Mouse (Mus musculus): ENCODE measurements around the gene Olfr322. TPM values are rescaled to one million over a fixed set of nuclear protein-coding genes. Genes with fewer than 3 reads are reported as not detected.
"Not testable (repeated sequence)": the region's sequence is repeated elsewhere in the genome, so short reads cannot be mapped to it uniquely, and the experiment has no call there.

Olfr322 gene
- total and polyA plus RNA-seq, 2 experiments from 2014 or later: not detected

- no peak overlapping the region for H3K9ac ChIP-seq (replicated peaks; ENCODE audit: low read depth, low read length)
- TF ChIP-seq CTCF (IDR thresholded peaks at IDR 0.05; ENCODE audit: low read depth) (no peak), EP300 (IDR thresholded peaks at IDR 0.05; ENCODE audit: low read depth) (no peak)
- no peaks in the 10 kb centered on the region for H3K4me1 ChIP-seq (ENCODE audit: control insufficient read depth, insufficient read depth)
- H3K9me3 ChIP-seq (replicated peaks; ENCODE audit: control insufficient read depth, low read length): no peaks in the 10 kb centered on the region
- H3K4me3 ChIP-seq (ENCODE audit: low read depth, low read length): no peak overlapping the region
- ATAC-seq (ENCODE audit: insufficient read depth, low read depth) (no peak), DNase-seq (ENCODE audit: low spot score) (no peak)
- H3K27ac ChIP-seq (ENCODE audit: low read depth): no peak overlapping the region
- H3K4me2 ChIP-seq (ENCODE audit: low read depth, low read length): no peak overlapping the region
- no peaks in the 10 kb centered on the region for H3K36me3 ChIP-seq (replicated peaks; ENCODE audit: control insufficient read depth, insufficient read depth, low read length)
- no peaks in the 10 kb centered on the region for H3K27me3 ChIP-seq (ENCODE audit: control insufficient read depth, insufficient read depth, low read length)
Measured at GRCm38 (mm10) chr11:58669252-58669651, 10.7 kb downstream of the Olfr322 start.

- Histone ChIP-seq H3K27me3 (ENCODE audit: control insufficient read depth, insufficient read depth, low read length) (no peaks in the 10 kb centered on the region), H3K36me3 (replicated peaks; ENCODE audit: control insufficient read depth, insufficient read depth, low read length) (no peaks in the 10 kb centered on the region), H3K4me2 (ENCODE audit: low read depth, low read length) (no peak overlapping the region), H3K9ac (replicated peaks; ENCODE audit: low read depth, low read length) (no peak overlapping the region), H3K27ac (ENCODE audit: low read depth) (no peak overlapping the region), H3K4me1 (ENCODE audit: control insufficient read depth, insufficient read depth) (no peaks in the 10 kb centered on the region), H3K4me3 (ENCODE audit: low read depth, low read length) (no peak overlapping the region), H3K9me3 (replicated peaks; ENCODE audit: control insufficient read depth, low read length) (no peaks in the 10 kb centered on the region)
- 46% methylated on average over 4 of the region's 4 CpGs for WGBS
- ATAC-seq (ENCODE audit: insufficient read depth, low read depth): no peak
- no peak for TF ChIP-seq EP300 (IDR thresholded peaks at IDR 0.05; ENCODE audit: low read depth)
- TF ChIP-seq CTCF (IDR thresholded peaks at IDR 0.05; ENCODE audit: low read depth): no peak
- DNase-seq (ENCODE audit: low spot score): no peak
Measured at GRCm38 (mm10) chr11:58671825-58672224, 13.2 kb downstream of the Olfr322 start.

- no peak for TF ChIP-seq CTCF (IDR thresholded peaks at IDR 0.05; ENCODE audit: low read depth)
- no peak for TF ChIP-seq EP300 (IDR thresholded peaks at IDR 0.05; ENCODE audit: low read depth)
- Histone ChIP-seq H3K27me3 (ENCODE audit: control insufficient read depth, insufficient read depth, low read length) (no peaks in the 10 kb centered on the region), H3K36me3 (replicated peaks; ENCODE audit: control insufficient read depth, insufficient read depth, low read length) (no peaks in the 10 kb centered on the region), H3K27ac (ENCODE audit: low read depth) (no peak within 1 kb of the TSS), H3K4me2 (ENCODE audit: low read depth, low read length) (no peak within 1 kb of the TSS), H3K4me3 (ENCODE audit: low read depth, low read length) (no peak within 1 kb of the TSS), H3K9me3 (replicated peaks; ENCODE audit: control insufficient read depth, low read length) (no peaks in the 10 kb centered on the region), H3K4me1 (ENCODE audit: control insufficient read depth, insufficient read depth) (no peaks in the 10 kb centered on the region), H3K9ac (replicated peaks; ENCODE audit: low read depth, low read length) (no peak within 1 kb of the TSS)
- DNase-seq (ENCODE audit: low spot score): no peak
- WGBS: 72% methylated on average over 1 of the region's 1 CpGs
- ATAC-seq (ENCODE audit: insufficient read depth, low read depth): no peak
Measured at GRCm38 (mm10) chr11:58680799-58681198, 22.2 kb downstream of the Olfr322 start, which contains the start of gene Olfr320. Olfr320 (plus strand) TSS chr11:58681099.

GRCm38 (mm10) chr11:58698862-58699261 is 40.3 kb downstream of the Olfr322 start, which contains the start of gene Olfr319:
Olfr319 (plus strand) TSS chr11:58699162.
- no peak within 1 kb of the TSS for H3K4me2 ChIP-seq (ENCODE audit: low read depth, low read length)
- H3K4me3 ChIP-seq (ENCODE audit: low read depth, low read length): no peak within 1 kb of the TSS
- TF ChIP-seq EP300 (IDR thresholded peaks at IDR 0.05; ENCODE audit: low read depth) (no peak), CTCF (IDR thresholded peaks at IDR 0.05; ENCODE audit: low read depth) (no peak)
- H3K36me3 ChIP-seq (replicated peaks; ENCODE audit: control insufficient read depth, insufficient read depth, low read length): no peaks in the 10 kb centered on the region
- no peak for DNase-seq (ENCODE audit: low spot score)
- H3K4me1 ChIP-seq (ENCODE audit: control insufficient read depth, insufficient read depth): no peaks in the 10 kb centered on the region
- no peak within 1 kb of the TSS for H3K9ac ChIP-seq (replicated peaks; ENCODE audit: low read depth, low read length)
- no peak for ATAC-seq (ENCODE audit: insufficient read depth, low read depth)
- no peak within 1 kb of the TSS for H3K27ac ChIP-seq (ENCODE audit: low read depth)
- H3K9me3 ChIP-seq (replicated peaks; ENCODE audit: control insufficient read depth, low read length): no peaks in the 10 kb centered on the region; the same call in 1 of the 2 replicates
- no peaks in the 10 kb centered on the region for H3K27me3 ChIP-seq (ENCODE audit: control insufficient read depth, insufficient read depth, low read length)
- 67% methylated on average over 3 of the region's 3 CpGs for WGBS

GRCm38 (mm10) chr11:58709086-58709485 is 50.5 kb downstream of the Olfr322 start:
- WGBS: 71% methylated on average over 11 of the region's 11 CpGs
- Histone ChIP-seq H3K36me3 (replicated peaks; ENCODE audit: control insufficient read depth, insufficient read depth, low read length) (no peaks in the 10 kb centered on the region), H3K9me3 (replicated peaks; ENCODE audit: control insufficient read depth, low read length) (no peaks in the 10 kb centered on the region; the same call in 1 of the 2 replicates), H3K27me3 (ENCODE audit: control insufficient read depth, insufficient read depth, low read length) (no peaks in the 10 kb centered on the region), H3K4me3 (ENCODE audit: low read depth, low read length) (no peak overlapping the region), H3K4me2 (ENCODE audit: low read depth, low read length) (no peak overlapping the region), H3K9ac (replicated peaks; ENCODE audit: low read depth, low read length) (no peak overlapping the region), H3K4me1 (ENCODE audit: control insufficient read depth, insufficient read depth) (no peaks in the 10 kb centered on the region), H3K27ac (ENCODE audit: low read depth) (no peak overlapping the region)
- ATAC-seq (ENCODE audit: insufficient read depth, low read depth): no peak
- no peak for TF ChIP-seq EP300 (IDR thresholded peaks at IDR 0.05; ENCODE audit: low read depth)
- TF ChIP-seq CTCF (IDR thresholded peaks at IDR 0.05; ENCODE audit: low read depth): no peak
- DNase-seq (ENCODE audit: low spot score): no peak

- not testable (repeated sequence) for H3K27me3 ChIP-seq (ENCODE audit: control insufficient read depth, insufficient read depth, low read length); H3K27ac ChIP-seq (ENCODE audit: low read depth); H3K4me3 ChIP-seq (ENCODE audit: low read depth, low read length); H3K9ac ChIP-seq (replicated peaks; ENCODE audit: low read depth, low read length); DNase-seq (ENCODE audit: low spot score); H3K9me3 ChIP-seq (replicated peaks; ENCODE audit: control insufficient read depth, low read length); ATAC-seq (ENCODE audit: insufficient read depth, low read depth); H3K4me2 ChIP-seq (ENCODE audit: low read depth, low read length); H3K36me3 ChIP-seq (replicated peaks; ENCODE audit: control insufficient read depth, insufficient read depth, low read length); H3K4me1 ChIP-seq (ENCODE audit: control insufficient read depth, insufficient read depth)
- WGBS: 91% methylated on average over 6 of the region's 7 CpGs
Measured at GRCm38 (mm10) chr11:58717723-58718122, 59.1 kb downstream of the Olfr322 start.

Other genes starting within 250 kb of the Olfr322 start
- gene 1810065E05Rik, start 237.7 kb upstream of the Olfr322 start, total RNA-seq (2014; rRNA removed; ENCODE audit: low replicate concordance): not detected in 2 replicates
- not detected in 2 replicates for gene 1810065E05Rik, start 237.7 kb upstream of the Olfr322 start, polyA plus RNA-seq (2015; fragmentation: Nextera tagmentation; extraction: Ambion mirVana)
- gene Gm12253, start 226.2 kb upstream of the Olfr322 start, total RNA-seq (2014; rRNA removed; ENCODE audit: low replicate concordance): not detected in 2 replicates
- gene Gm12253, start 226.2 kb upstream of the Olfr322 start, polyA plus RNA-seq (2015; fragmentation: Nextera tagmentation; extraction: Ambion mirVana): not detected in 2 replicates
- gene Lypd9, start 205.9 kb upstream of the Olfr322 start, total RNA-seq (2014; rRNA removed; ENCODE audit: low replicate concordance): not detected in 2 replicates
- not detected in 2 replicates for gene Lypd9, start 205.9 kb upstream of the Olfr322 start, polyA plus RNA-seq (2015; fragmentation: Nextera tagmentation; extraction: Ambion mirVana)
- gene Olfr30, start 196.5 kb upstream of the Olfr322 start, total RNA-seq (2014; rRNA removed; ENCODE audit: low replicate concordance): not detected in 2 replicates
- not detected in 2 replicates for gene Olfr30, start 196.5 kb upstream of the Olfr322 start, polyA plus RNA-seq (2015; fragmentation: Nextera tagmentation; extraction: Ambion mirVana)
- not detected in 2 replicates for gene Olfr332, start 166.2 kb upstream of the Olfr322 start, total RNA-seq (2014; rRNA removed; ENCODE audit: low replicate concordance)
- not detected in 2 replicates for gene Olfr332, start 166.2 kb upstream of the Olfr322 start, polyA plus RNA-seq (2015; fragmentation: Nextera tagmentation; extraction: Ambion mirVana)
- not detected in 2 replicates for gene Olfr331, start 156.2 kb upstream of the Olfr322 start, total RNA-seq (2014; rRNA removed; ENCODE audit: low replicate concordance)
- not detected in 2 replicates for gene Olfr331, start 156.2 kb upstream of the Olfr322 start, polyA plus RNA-seq (2015; fragmentation: Nextera tagmentation; extraction: Ambion mirVana)
- not detected in 2 replicates for gene Olfr330, start 123.9 kb upstream of the Olfr322 start, total RNA-seq (2014; rRNA removed; ENCODE audit: low replicate concordance)
- not detected in 2 replicates for gene Olfr330, start 123.9 kb upstream of the Olfr322 start, polyA plus RNA-seq (2015; fragmentation: Nextera tagmentation; extraction: Ambion mirVana)
- gene Olfr329-ps, start 112.4 kb upstream of the Olfr322 start, total RNA-seq (2014; rRNA removed; ENCODE audit: low replicate concordance): not detected in 2 replicates
- not detected in 2 replicates for gene Olfr329-ps, start 112.4 kb upstream of the Olfr322 start, polyA plus RNA-seq (2015; fragmentation: Nextera tagmentation; extraction: Ambion mirVana)
- not detected in 2 replicates for gene Olfr328, start 103.1 kb upstream of the Olfr322 start, total RNA-seq (2014; rRNA removed; ENCODE audit: low replicate concordance)
- gene Olfr328, start 103.1 kb upstream of the Olfr322 start, polyA plus RNA-seq (2015; fragmentation: Nextera tagmentation; extraction: Ambion mirVana): not detected in 2 replicates
- gene Olfr224, start 88.2 kb upstream of the Olfr322 start, total RNA-seq (2014; rRNA removed; ENCODE audit: low replicate concordance): not detected in 2 replicates
- not detected in 2 replicates for gene Olfr224, start 88.2 kb upstream of the Olfr322 start, polyA plus RNA-seq (2015; fragmentation: Nextera tagmentation; extraction: Ambion mirVana)
- gene Olfr325, start 81.1 kb upstream of the Olfr322 start, total RNA-seq (2014; rRNA removed; ENCODE audit: low replicate concordance): not detected in 2 replicates
- not detected in 2 replicates for gene Olfr325, start 81.1 kb upstream of the Olfr322 start, polyA plus RNA-seq (2015; fragmentation: Nextera tagmentation; extraction: Ambion mirVana)
- gene Olfr324, start 63.7 kb upstream of the Olfr322 start, total RNA-seq (2014; rRNA removed; ENCODE audit: low replicate concordance): not detected in 2 replicates
- gene Olfr324, start 63.7 kb upstream of the Olfr322 start, polyA plus RNA-seq (2015; fragmentation: Nextera tagmentation; extraction: Ambion mirVana): not detected in 2 replicates
- gene 2210407C18Rik, start 42.7 kb upstream of the Olfr322 start, total RNA-seq (2014; rRNA removed; ENCODE audit: low replicate concordance): not detected in 2 replicates
- not detected in 2 replicates for gene 2210407C18Rik, start 42.7 kb upstream of the Olfr322 start, polyA plus RNA-seq (2015; fragmentation: Nextera tagmentation; extraction: Ambion mirVana)
- gene Olfr323, start 28.3 kb upstream of the Olfr322 start, total RNA-seq (2014; rRNA removed; ENCODE audit: low replicate concordance): not detected in 2 replicates
- not detected in 2 replicates for gene Olfr323, start 28.3 kb upstream of the Olfr322 start, polyA plus RNA-seq (2015; fragmentation: Nextera tagmentation; extraction: Ambion mirVana)
- gene Trim58, start 18.3 kb upstream of the Olfr322 start, total RNA-seq (2014; rRNA removed; ENCODE audit: low replicate concordance): not detected in 2 replicates
- gene Trim58, start 18.3 kb upstream of the Olfr322 start, polyA plus RNA-seq (2015; fragmentation: Nextera tagmentation; extraction: Ambion mirVana): 0.05 TPM in 1 of 2 replicates, not detected in the other
- not detected in 2 replicates for gene Olfr320, start 22.3 kb downstream of the Olfr322 start, total RNA-seq (2014; rRNA removed; ENCODE audit: low replicate concordance)
- not detected in 2 replicates for gene Olfr320, start 22.3 kb downstream of the Olfr322 start, polyA plus RNA-seq (2015; fragmentation: Nextera tagmentation; extraction: Ambion mirVana)
- gene Olfr319, start 40.4 kb downstream of the Olfr322 start, total RNA-seq (2014; rRNA removed; ENCODE audit: low replicate concordance): not detected in 2 replicates
- gene Olfr319, start 40.4 kb downstream of the Olfr322 start, polyA plus RNA-seq (2015; fragmentation: Nextera tagmentation; extraction: Ambion mirVana): not detected in 2 replicates
- gene Olfr318, start 65.2 kb downstream of the Olfr322 start, total RNA-seq (2014; rRNA removed; ENCODE audit: low replicate concordance): not detected in 2 replicates
- not detected in 2 replicates for gene Olfr318, start 65.2 kb downstream of the Olfr322 start, polyA plus RNA-seq (2015; fragmentation: Nextera tagmentation; extraction: Ambion mirVana)
- gene Olfr317, start 80.4 kb downstream of the Olfr322 start, total RNA-seq (2014; rRNA removed; ENCODE audit: low replicate concordance): not detected in 2 replicates
- not detected in 2 replicates for gene Olfr317, start 80.4 kb downstream of the Olfr322 start, polyA plus RNA-seq (2015; fragmentation: Nextera tagmentation; extraction: Ambion mirVana)
- not detected in 2 replicates for gene Olfr316, start 94.0 kb downstream of the Olfr322 start, total RNA-seq (2014; rRNA removed; ENCODE audit: low replicate concordance)
- gene Olfr316, start 94.0 kb downstream of the Olfr322 start, polyA plus RNA-seq (2015; fragmentation: Nextera tagmentation; extraction: Ambion mirVana): not detected in 2 replicates
- not detected in 2 replicates for gene Olfr315, start 114.4 kb downstream of the Olfr322 start, total RNA-seq (2014; rRNA removed; ENCODE audit: low replicate concordance)
- not detected in 2 replicates for gene Olfr315, start 114.4 kb downstream of the Olfr322 start, polyA plus RNA-seq (2015; fragmentation: Nextera tagmentation; extraction: Ambion mirVana)
- not detected in 2 replicates for gene Olfr314, start 124.2 kb downstream of the Olfr322 start, total RNA-seq (2014; rRNA removed; ENCODE audit: low replicate concordance)
- not detected in 2 replicates for gene Olfr314, start 124.2 kb downstream of the Olfr322 start, polyA plus RNA-seq (2015; fragmentation: Nextera tagmentation; extraction: Ambion mirVana)
- not detected in 2 replicates for gene Fam183b, start 143.2 kb downstream of the Olfr322 start, total RNA-seq (2014; rRNA removed; ENCODE audit: low replicate concordance)
- gene Fam183b, start 143.2 kb downstream of the Olfr322 start, polyA plus RNA-seq (2015; fragmentation: Nextera tagmentation; extraction: Ambion mirVana): 0.87 and 1.9 TPM in 2 replicates
- gene Olfr313, start 156.2 kb downstream of the Olfr322 start, total RNA-seq (2014; rRNA removed; ENCODE audit: low replicate concordance): 0.12 TPM in 1 of 2 replicates, not detected in the other
- 0.04 TPM in 1 of 2 replicates, not detected in the other for gene Olfr313, start 156.2 kb downstream of the Olfr322 start, polyA plus RNA-seq (2015; fragmentation: Nextera tagmentation; extraction: Ambion mirVana)
- gene Olfr312, start 170.5 kb downstream of the Olfr322 start, total RNA-seq (2014; rRNA removed; ENCODE audit: low replicate concordance): 0.35 TPM in 1 of 2 replicates, not detected in the other
- 0.05 TPM in 1 of 2 replicates, not detected in the other for gene Olfr312, start 170.5 kb downstream of the Olfr322 start, polyA plus RNA-seq (2015; fragmentation: Nextera tagmentation; extraction: Ambion mirVana)
- not detected in 2 replicates for gene Olfr311, start 180.5 kb downstream of the Olfr322 start, total RNA-seq (2014; rRNA removed; ENCODE audit: low replicate concordance)
- gene Olfr311, start 180.5 kb downstream of the Olfr322 start, polyA plus RNA-seq (2015; fragmentation: Nextera tagmentation; extraction: Ambion mirVana): 0.07 TPM in 1 of 2 replicates, not detected in the other
- gene Gm12258, start 188.4 kb downstream of the Olfr322 start, total RNA-seq (2014; rRNA removed; ENCODE audit: low replicate concordance): 2.5 and 2.7 TPM in 2 replicates
- 2.1 and 2.7 TPM in 2 replicates for gene Gm12258, start 188.4 kb downstream of the Olfr322 start, polyA plus RNA-seq (2015; fragmentation: Nextera tagmentation; extraction: Ambion mirVana)
- 1.4 and 1.5 TPM in 2 replicates for gene 2810021J22Rik, start 208.4 kb downstream of the Olfr322 start, total RNA-seq (2014; rRNA removed; ENCODE audit: low replicate concordance)
- 2.2 and 3.4 TPM in 2 replicates for gene 2810021J22Rik, start 208.4 kb downstream of the Olfr322 start, polyA plus RNA-seq (2015; fragmentation: Nextera tagmentation; extraction: Ambion mirVana)
- gene Zfp39, start 245.4 kb downstream of the Olfr322 start, total RNA-seq (2014; rRNA removed; ENCODE audit: low replicate concordance): 4.1 and 6.6 TPM in 2 replicates
- gene Zfp39, start 245.4 kb downstream of the Olfr322 start, polyA plus RNA-seq (2015; fragmentation: Nextera tagmentation; extraction: Ambion mirVana): 2.2 TPM in 2 replicates

Data from heart, postnatal 0 days (tissue).